Comparison of ENCODE assay signal across 22 mouse cellular contexts in the genomic region with DNA sequence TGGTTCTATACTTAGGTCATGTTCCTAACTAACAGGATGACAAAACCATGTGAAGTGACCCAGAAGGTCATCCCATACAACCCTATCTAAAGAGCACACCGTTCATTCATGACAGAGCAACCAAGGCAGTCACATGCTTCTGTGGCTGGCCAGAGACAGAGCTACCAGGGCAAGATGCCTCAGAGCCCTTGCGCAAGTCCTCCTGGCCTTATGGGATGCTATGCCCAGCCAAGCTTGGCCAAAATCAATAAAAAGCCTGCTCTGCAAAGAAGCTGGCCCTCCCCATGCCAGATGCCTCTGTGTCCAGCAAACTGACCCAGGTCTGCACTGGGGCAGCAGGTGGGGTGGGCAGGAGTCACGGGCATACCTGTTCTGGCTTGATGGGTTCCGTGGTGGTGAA.
DNase-seq lines count a peak whose midpoint lies in the region; ATAC-seq and TF ChIP-seq lines count a peak whose summit lies in the region.
"Had no signal": no experiment of that assay in that cellular context is flagged by ENCODE, and none has a peak within 500 bp of the region (broad histone marks: within the 10 kb centered on the region; RNA-seq: fewer than 3 reads in every experiment).

No protein-coding gene starts in this region.

- no peaks in the 10 kb centered on the region for H3K9me3 ChIP-seq in heart, postnatal 0 days (replicated peaks; ENCODE audit: control insufficient read depth, low read length)
- H3K9me3 ChIP-seq in forebrain, embryonic 12.5 days = no peaks in the 10 kb centered on the region
- H3K9me3 ChIP-seq: heart, embryonic 12.5 days; heart, embryonic 15.5 days; hindbrain, embryonic 12.5 days; hindbrain, embryonic 15.5 days had no signal

- no peak overlapping the region for H3K4me2 ChIP-seq in heart, postnatal 0 days (ENCODE audit: low read depth, low read length)
- H3K4me2 ChIP-seq in forebrain, embryonic 12.5 days = no peak overlapping the region
- H3K4me2 ChIP-seq: heart, embryonic 12.5 days; heart, embryonic 15.5 days; hindbrain, embryonic 12.5 days; hindbrain, embryonic 15.5 days had no signal

- intact Hi-C loops in heart, postnatal 14 days (cut with DNase I) = no loop called here

- no peaks in the 10 kb centered on the region for H3K4me1 ChIP-seq in heart, postnatal 0 days (ENCODE audit: control insufficient read depth, insufficient read depth)
- H3K4me1 ChIP-seq in forebrain, embryonic 12.5 days = peaks cover 9% of the 10 kb centered on the region
- H3K4me1 ChIP-seq: heart, embryonic 12.5 days; heart, embryonic 15.5 days had no signal

- H3K27ac ChIP-seq in heart, postnatal 0 days (ENCODE audit: low read depth) = no peak overlapping the region
- no peak overlapping the region for H3K27ac ChIP-seq in forebrain, embryonic 12.5 days
- H3K27ac ChIP-seq: forebrain, embryonic 10.5 days; gastrocnemius, adult 2 months; heart, embryonic 15.5 days; hindbrain, embryonic 12.5 days; hindbrain, embryonic 15.5 days had no signal

- DNase-seq in adrenal gland, postnatal 10 days = peak; percentile 31
- DNase-seq in adrenal gland, postnatal 25 days = no peak
- DNase-seq in heart, postnatal 0 days (ENCODE audit: low spot score) = no peak
- DNase-seq in heart, postnatal 14 days = no peak
- DNase-seq in 416B (ENCODE audit: low read depth) = peak; percentile 8
- DNase-seq in spleen, postnatal 14 days (ENCODE audit: low spot score in 2 of 2) = no peak
- DNase-seq: cerebellum, adult 18-20 months; cerebellum, adult 9-10 months; cerebellum, postnatal 14 days; forebrain, postnatal 0 days; gastrocnemius, adult 2 months; gastrocnemius, postnatal 14 days; kidney, adult 2 months had no signal

- WGBS in heart, postnatal 0 days = 72% methylated on average over 4 of the region's 4 CpGs
- WGBS in forebrain, embryonic 12.5 days = 91% methylated on average over 4 of the region's 4 CpGs

- ATAC-seq in heart, postnatal 0 days (ENCODE audit: insufficient read depth, low read depth) = peak; percentile 41; the same call in 1 of the 2 replicates
- ATAC-seq in forebrain, embryonic 12.5 days (ENCODE audit: low FRiP score) = no peak
- ATAC-seq: forebrain, embryonic 14.5 days; forebrain, postnatal 0 days; intestine, postnatal 0 days; Patski had no signal

- no peak for TF ChIP-seq EP300 in heart, postnatal 0 days (IDR thresholded peaks at IDR 0.05; ENCODE audit: low read depth)

- no peaks in the 10 kb centered on the region for H3K27me3 ChIP-seq in heart, postnatal 0 days (ENCODE audit: control insufficient read depth, insufficient read depth, low read length)
- H3K27me3 ChIP-seq in forebrain, embryonic 12.5 days = peaks cover 45% of the 10 kb centered on the region
- H3K27me3 ChIP-seq: heart, embryonic 15.5 days; hindbrain, embryonic 15.5 days had no signal

- no peak overlapping the region for H3K4me3 ChIP-seq in heart, postnatal 0 days (ENCODE audit: low read depth, low read length)
- no peak overlapping the region for H3K4me3 ChIP-seq in forebrain, embryonic 12.5 days (replicated peaks)
- H3K4me3 ChIP-seq: forebrain, embryonic 10.5 days; gastrocnemius, adult 2 months; heart, embryonic 12.5 days; heart, embryonic 15.5 days; hindbrain, embryonic 12.5 days; hindbrain, embryonic 15.5 days had no signal

- H3K9ac ChIP-seq in heart, postnatal 0 days (replicated peaks; ENCODE audit: low read depth, low read length) = no peak overlapping the region
- no peak overlapping the region for H3K9ac ChIP-seq in forebrain, embryonic 12.5 days
- H3K9ac ChIP-seq: forebrain, postnatal 0 days; heart, embryonic 12.5 days; heart, embryonic 15.5 days; hindbrain, embryonic 12.5 days; hindbrain, embryonic 15.5 days had no signal

- TF ChIP-seq CTCF in heart, postnatal 0 days (IDR thresholded peaks at IDR 0.05; ENCODE audit: low read depth) = no peak

- H3K36me3 ChIP-seq in heart, postnatal 0 days (replicated peaks; ENCODE audit: control insufficient read depth, insufficient read depth, low read length) = no peaks in the 10 kb centered on the region
- no peaks in the 10 kb centered on the region for H3K36me3 ChIP-seq in forebrain, embryonic 12.5 days (replicated peaks)
- H3K36me3 ChIP-seq: forebrain, embryonic 10.5 days; heart, embryonic 12.5 days; heart, embryonic 15.5 days; hindbrain, embryonic 12.5 days; hindbrain, embryonic 15.5 days had no signal

Comparison
In these comparisons a context has a peak if more than half of its experiments do, and no peak if none do; other contexts are left out.
1. DNase-seq: peak in adrenal gland, postnatal 10 days (single experiment) and 416B (single experiment); none in adrenal gland, postnatal 25 days (single experiment), heart, postnatal 0 days (single experiment), heart, postnatal 14 days (0 of 2) and spleen, postnatal 14 days (0 of 2).